Mouse (Mus musculus) cerebellum, adult 9-11 months (tissue): ENCODE data around the gene Cebpe.

Experiments
- DNase-seq: peaks from one replicate; pipeline ENCODE4 v3.0.0; 2022

Cebpe gene

DNA sequence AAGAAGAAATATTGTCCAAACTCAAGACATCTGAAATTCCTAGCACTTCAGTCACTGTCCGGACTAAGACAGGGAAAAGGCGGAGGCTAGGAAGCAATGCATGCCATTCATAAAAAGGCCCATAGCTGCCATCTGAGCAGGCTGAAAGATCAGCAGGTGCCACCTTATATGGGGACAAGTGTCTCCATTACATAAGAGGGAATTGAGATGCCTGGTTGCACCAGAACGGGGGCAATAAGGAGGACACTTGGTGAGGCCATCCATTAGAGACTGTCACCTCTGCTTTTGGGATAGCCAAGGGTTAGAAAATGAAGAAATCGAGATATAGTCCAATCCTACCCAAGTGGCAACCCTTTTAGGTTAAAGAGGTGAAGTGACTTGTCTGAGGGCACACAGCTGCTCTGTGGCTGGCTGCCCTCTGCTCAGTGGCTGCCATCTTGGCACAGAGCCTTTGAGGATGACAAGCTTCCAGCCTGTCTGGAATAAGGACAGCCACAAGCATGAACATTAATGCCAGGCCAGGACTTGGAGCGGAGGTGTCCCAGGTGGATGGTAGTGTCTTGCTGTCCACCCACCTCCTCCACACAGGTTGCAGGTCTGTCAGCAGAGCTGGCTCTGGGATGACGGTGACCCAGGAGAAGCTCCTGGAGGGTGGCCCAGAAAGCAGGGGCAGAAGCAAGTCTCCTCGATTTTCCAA lies 8.8 kb upstream of the Cebpe start:
- peak; percentile 80 for DNase-seq

- DNase-seq: peak; percentile 20
These were observed 8.1 kb upstream of the Cebpe start for GRCm38 (mm10) chr14:54720041-54720440.

GRCm38 (mm10) chr14:54715402-54715801 lies 3.4 kb upstream of the Cebpe start:
- no peak for DNase-seq

DNA sequence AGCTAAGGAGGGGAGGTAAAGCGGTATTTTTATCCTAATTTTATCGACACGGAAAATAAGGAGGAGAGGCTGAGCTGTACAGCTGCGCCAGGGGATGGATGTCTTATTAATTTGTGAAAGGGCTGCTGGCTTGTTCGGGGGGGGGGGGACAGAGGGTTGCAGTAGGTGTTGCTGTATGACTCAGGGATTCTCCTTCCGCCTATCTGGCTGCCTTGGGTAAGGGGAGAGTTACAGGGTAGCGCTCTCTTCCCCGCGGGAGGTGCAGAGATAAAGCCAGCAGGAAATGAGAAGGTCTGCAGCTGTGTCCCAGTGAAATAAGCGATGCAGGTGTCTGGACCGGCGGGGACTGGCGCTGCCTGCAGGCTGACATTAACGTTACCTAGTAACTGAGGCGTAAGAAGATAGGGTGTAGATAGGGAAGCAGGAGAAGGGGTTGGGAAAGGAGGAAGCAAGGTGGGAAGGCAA lies 2.7 kb upstream of the Cebpe start:
- no peak for DNase-seq

- DNase-seq: peak; percentile 84
These were observed 2.1 kb upstream of the Cebpe start for GRCm38 (mm10) chr14:54714121-54714520.

DNA sequence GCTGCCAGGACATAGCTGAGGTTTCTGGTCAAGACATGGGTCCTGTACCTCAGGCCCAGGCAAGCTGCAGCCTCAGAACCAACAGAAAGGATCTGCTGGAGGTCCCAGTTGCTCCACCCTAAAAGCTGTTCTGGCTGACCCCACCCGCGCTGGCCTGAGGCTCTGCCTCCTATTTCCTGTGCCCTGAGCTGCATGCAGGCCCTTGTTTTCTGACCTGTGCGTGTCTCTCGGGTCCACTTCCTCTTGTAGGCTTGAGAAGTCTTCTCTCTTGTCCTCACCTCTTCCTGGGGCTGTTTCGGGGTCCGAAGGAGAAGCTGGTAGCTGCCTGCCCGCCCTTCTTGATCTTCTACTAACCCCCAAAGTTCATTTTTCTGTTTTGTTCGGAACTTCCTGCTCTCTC lies 887 bp upstream of the Cebpe start:
- no peak for DNase-seq

- DNase-seq: no peak
These were observed 2.9 kb downstream of the Cebpe start for GRCm38 (mm10) chr14:54709054-54709453.

DNA sequence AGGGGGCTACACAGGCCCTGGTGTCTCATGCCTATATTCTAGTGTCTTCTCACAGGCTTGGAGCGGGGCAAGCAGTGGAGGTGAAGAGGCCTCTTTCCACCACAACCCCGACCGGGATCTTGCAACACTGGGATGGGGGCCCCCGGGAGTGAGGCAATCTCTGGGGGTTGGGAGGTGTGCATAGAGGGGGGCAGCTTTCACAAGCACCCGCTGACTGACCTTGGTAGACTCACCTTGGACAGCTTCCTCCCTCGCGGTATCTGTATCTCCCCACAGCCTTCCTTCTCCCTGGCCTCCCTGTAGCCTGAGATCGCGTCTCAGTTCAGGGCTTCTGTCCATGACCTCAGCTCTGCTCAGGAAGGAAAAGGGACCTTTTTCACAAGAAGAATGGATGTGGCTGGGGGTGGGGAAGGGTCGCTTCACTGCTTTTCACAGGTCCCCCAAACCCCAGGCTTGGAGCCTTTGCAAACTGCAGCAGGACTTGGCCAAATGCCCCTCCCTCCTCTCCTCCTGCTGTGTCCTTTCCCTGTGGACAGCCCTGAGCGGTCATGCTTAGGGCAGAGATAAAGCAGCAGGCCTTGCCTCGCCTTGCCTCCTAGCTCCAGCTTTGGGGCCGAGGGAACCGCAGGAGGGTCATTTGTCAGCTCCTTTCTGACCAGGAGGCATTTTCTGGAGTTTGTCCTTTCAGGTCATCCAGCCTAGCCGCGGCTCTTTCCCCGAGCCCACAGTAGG lies 5.2 kb downstream of the Cebpe start:
- DNase-seq: no peak

DNA sequence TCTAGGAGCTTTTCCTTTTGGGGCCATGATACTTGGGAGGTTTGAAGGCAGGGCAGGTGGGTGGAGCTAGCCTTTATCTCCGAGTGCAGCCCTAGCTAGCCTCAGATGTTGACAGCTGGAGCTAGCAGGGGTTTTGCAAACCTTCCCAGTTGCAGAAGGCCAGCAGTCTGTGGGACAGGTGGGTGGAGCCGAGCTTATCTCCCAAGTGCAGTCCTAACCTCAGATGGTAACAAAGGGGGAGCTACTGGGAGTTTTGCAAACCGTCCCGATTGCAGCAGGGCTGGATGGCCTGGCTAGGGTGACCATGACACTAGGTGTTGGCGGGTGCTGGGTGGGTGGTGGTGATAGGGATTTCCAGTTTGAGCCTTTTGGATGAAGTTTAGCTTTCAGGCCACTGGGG lies 6.1 kb downstream of the Cebpe start:
- DNase-seq: no peak

GRCm38 (mm10) chr14:54703207-54703606 lies 8.8 kb downstream of the Cebpe start:
- no peak for DNase-seq

DNA sequence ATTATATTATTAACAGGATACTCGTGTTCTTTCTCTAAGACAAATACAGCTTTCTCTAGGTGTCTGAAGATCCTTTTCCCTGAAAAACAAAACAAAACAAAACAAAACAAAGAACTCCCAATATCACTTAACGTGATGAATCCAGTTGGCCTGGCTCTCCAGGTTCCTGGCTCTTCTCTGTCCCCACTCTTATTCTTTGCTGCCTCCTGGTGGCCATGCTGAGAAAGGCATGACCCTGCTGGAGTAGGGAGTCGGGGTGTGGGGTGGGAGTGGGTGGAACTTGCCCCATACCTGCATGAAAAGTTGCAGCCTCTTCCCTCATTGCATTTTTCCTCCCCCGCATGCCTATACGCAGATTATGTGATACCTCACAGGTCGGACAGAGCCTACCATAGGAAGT lies 10.7 kb downstream of the Cebpe start:
- DNase-seq: peak; percentile 67

DNA sequence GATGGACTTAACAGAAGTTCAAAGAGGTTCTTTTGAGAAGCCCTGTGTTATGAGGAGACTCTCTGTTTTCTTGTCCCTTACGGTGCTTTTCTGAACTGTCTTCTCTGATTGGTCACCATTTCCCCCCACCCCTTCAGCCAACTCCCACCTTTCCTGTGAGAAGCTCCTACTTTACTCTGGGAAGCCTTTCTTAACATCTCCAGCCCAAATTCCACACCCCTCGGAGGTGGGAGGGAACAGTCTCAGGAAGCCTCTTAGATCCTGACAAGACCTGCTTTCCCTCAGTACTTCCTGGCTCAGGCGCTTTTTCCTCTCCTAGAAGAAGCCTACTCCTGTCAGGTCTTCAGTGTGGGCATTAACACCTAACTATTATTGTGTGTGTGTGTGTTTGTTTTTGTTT lies 12.4 kb downstream of the Cebpe start:
- no peak for DNase-seq

- no peak for DNase-seq
These were observed 13.2 kb downstream of the Cebpe start, which contains the start of gene Gm29776 for GRCm38 (mm10) chr14:54698733-54699132. TSS of gene Gm29776 (minus strand) at chr14:54698833.

DNA sequence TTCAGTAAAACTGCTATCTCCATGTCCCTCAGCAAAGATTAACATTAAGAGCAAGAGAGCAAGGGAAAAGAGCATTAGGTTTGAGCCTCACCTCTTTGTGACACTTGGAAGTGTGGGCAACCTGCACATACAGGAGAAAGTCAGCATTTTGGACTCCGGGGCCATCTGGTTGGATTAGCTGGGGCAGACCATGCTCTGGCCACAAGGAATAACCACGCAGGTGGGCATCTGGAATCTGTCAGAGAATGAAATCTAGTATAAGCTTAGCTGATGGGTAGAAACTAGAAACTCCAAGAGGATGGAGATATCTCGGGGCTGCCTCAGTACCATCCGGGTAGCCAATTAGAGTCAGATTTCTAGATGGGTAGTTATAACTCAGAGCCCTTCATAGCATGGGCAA lies 15.2 kb downstream of the Cebpe start:
- DNase-seq: no peak

GRCm38 (mm10) chr14:54695042-54695441 lies 16.9 kb downstream of the Cebpe start:
- DNase-seq: no peak

DNA sequence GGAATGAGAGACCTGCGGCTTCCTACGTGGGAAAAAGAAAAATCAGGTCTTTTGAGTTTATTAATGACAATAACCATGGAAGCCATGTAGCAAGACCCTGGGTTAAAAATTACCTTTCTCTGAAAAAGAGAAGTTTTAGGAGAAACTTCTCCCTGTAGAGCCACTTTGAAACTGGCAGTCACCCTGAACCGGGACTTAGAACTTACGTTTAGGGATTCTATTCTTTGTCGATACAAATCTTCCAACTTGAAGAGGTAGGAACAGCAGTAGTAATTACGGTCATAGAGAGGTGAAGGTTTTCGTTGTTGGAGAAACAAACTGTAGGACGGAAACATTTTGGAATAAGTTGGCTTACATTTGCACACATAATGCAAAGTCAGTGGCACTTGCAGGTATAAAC lies 24.7 kb downstream of the Cebpe start:
- no peak for DNase-seq

DNA sequence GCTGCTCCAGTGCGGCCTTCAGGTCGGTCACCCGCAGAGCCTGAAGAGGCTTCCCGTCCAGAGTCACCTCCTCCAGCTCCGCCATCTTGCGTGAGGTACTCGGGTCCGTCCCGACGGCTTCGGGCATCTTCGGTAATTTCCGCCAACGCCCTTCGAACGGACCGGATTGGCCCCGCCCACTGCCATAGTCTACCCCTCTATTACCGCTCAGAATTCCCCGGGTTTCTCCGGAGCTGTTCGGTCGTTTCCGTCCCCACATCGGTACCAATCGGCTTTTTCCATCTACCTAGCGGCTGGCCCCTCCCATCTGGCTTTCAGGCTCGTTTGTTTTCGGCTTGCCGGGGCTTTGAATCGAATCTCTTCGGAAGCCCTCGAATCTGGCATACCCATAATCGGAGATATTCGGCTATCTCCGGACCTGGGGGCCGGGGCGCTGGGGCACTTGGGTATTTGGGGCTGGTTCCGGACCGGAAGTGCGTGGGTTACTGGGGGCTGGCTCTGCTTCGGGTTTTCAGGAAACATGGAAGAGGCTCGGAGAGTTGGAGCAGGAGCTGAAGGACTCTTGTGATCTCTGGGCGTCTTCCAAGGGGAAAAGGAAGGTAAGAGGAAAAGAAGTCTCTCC lies 25.3 kb downstream of the Cebpe start, which contains the start of gene Acin1:
Gene Acin1, minus strand, starts transcription at position 410 of the 622 bp plus-strand sequence.
- peak; percentile 100 for DNase-seq

DNA sequence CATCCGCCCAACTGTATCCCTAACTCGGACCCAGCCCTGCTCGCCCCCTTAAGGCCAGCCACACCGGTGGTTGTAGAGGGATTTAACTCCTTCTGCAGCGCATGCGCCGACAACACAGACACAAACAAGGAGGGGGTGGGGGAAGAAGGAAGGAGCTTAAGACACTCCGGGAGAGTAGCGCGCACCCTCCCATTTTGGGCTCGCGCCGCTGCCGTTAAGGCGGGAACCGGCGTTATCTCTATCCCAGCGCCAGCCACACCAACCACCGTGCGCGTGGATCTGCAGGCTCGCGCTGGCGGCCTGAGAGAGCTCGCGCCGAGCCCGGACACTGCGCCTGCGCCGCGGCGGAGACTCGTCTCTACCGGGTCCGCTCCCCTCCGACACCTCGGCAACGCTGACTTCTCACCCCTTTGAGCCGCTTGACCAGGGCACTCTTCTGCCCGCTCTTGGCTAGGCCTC lies 25.9 kb downstream of the Cebpe start, which contains the start of gene 1700123O20Rik:
Gene 1700123O20Rik, plus strand, starts transcription at position 154 of the 459 bp plus-strand sequence.
- no peak for DNase-seq

GRCm38 (mm10) chr14:54685471-54685870 lies 26.5 kb downstream of the Cebpe start:
- DNase-seq: no peak

DNA sequence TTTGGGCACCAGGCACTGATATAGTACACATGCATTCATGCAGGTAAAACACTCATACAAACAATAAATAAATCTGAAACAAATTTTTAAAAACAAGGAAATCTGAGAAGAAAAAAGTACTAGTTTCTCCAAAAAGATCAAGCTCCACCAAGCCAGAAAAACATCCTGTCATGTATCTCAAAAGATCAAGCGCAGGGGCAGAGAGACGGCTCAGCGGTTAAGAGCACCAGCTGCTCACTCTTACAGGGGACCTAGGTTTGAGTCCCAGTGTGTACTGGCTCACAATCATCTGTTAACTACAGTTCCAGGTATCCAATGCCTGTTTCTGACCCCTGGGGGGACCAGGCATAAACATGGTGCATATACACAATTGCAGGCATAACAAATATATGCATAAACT lies 29.6 kb downstream of the Cebpe start:
- DNase-seq: no peak

DNA sequence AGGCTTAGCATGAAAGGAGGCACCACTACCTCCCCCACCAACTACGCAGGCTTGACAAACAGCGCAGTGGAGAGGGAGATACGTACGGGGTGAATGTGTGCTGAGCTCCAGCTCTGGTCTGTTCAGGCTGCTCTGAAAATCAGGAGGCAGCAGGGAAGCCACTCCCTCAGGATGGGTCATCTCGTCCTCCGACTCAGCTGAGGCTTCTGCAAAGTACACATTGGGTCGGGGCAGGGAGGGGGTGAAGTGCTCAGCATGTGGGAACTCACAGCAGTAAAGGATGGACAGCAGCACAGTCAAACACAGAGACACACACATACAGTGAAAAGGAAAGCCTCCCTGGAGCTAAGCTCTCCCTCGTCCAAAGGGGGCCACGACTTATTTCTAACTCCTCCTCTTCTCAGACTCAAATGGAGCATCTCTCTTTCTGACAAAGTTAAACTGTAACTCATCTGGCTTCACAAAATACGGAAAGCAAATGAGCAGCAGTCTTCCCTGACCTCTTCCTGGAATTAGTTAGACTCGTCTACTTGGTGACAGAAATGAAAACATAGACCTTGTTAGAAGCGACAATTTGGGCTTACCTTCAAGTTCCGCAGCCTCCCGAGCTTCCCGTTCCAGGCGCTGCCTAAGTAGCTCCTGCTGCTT lies 33.2 kb downstream of the Cebpe start:
- no peak for DNase-seq

DNA sequence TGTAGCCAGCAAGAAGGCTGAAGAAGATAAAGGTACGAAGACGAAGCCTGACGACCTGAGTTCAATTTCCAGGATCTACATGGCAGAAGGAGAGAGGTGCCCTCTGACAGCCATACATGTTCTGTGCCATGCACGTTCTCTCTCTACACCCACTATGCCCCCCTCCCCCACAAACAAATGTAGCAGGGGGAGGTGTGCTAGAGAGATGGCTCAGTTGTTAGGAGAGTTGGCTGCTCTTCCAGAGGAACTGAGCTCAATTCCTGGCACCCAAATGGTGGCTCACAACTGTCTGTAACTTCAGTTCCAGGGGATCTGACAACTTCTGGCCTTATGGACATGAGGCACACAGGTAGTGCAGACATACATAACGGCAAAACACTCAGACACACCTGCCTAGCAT lies 35.7 kb downstream of the Cebpe start:
- no peak for DNase-seq

GRCm38 (mm10) chr14:54674317-54674716 lies 37.7 kb downstream of the Cebpe start:
- no peak for DNase-seq
